Mouse (Mus musculus) midbrain, embryonic 14.5 days (tissue): ENCODE data around the gene Gm8947. TPM values are rescaled to one million over a fixed set of nuclear protein-coding genes. Genes with fewer than 3 reads are reported as not detected.
"Not testable (repeated sequence)": the region's sequence is repeated elsewhere in the genome, so short reads cannot be mapped to it uniquely, and the experiment has no call there.

Experiments
- ATAC-seq: fragments of 200-750 bp; cut with Nextera tagmentation; 2 replicates; pipeline ENCODE4 v1.8.0; 2017; ENCODE audit warnings: moderate number of reproducible peaks, moderate library complexity; ENCODE audit not compliant: low FRiP score, low TSS enrichment
- DNase-seq: peaks from one replicate; pipeline ENCODE4 v3.0.0-alpha.2; 2015
- H3K27ac ChIP-seq: fragments of 300-500 bp; sonication (generic); replicated peaks from 2 replicates; pipeline ENCODE4 v1.5.1; 2014; ENCODE audit warnings: mild to moderate bottlenecking, low read depth, low read length, moderate library complexity
- H3K27me3 ChIP-seq: fragments of 300-500 bp; sonication (generic); 2 replicates; pipeline ENCODE4 v1.6.1; 2014; ENCODE audit warnings: low read length, control low read depth, mixed read lengths; ENCODE audit not compliant: control insufficient read depth, insufficient read depth
- H3K36me3 ChIP-seq: fragments of 300-500 bp; sonication (generic); 2 replicates; pipeline ENCODE4 v1.6.1; 2014; ENCODE audit warnings: low read length, control low read depth; ENCODE audit not compliant: control insufficient read depth, insufficient read depth
- H3K4me1 ChIP-seq: fragments of 300-500 bp; sonication (generic); 2 replicates; pipeline ENCODE4 v1.6.1; 2014; ENCODE audit warnings: mild to moderate bottlenecking, antibody characterized with exemption, low read length, control low read depth; ENCODE audit not compliant: control insufficient read depth, insufficient read depth
- H3K4me2 ChIP-seq: fragments of 300-500 bp; sonication (generic); 2 replicates; pipeline ENCODE4 v1.6.1; 2014; ENCODE audit warnings: mild to moderate bottlenecking, low read length, moderate library complexity
- H3K4me3 ChIP-seq: fragments of 300-500 bp; sonication (generic); replicated peaks from 2 replicates; pipeline ENCODE4 v1.5.1; 2014; ENCODE audit warnings: low read depth, low read length
- H3K9ac ChIP-seq: fragments of 300-500 bp; sonication (generic); replicated peaks from 2 replicates; pipeline ENCODE4 v1.6.1; 2014; ENCODE audit warnings: mild to moderate bottlenecking, low read length, moderate library complexity
- H3K9me3 ChIP-seq: fragments of 300-500 bp; sonication (generic); 2 replicates; pipeline ENCODE4 v1.6.1; 2016; ENCODE audit warnings: low read length, control low read depth, mixed read lengths; ENCODE audit not compliant: control insufficient read depth
- WGBS: fragments of 180-500 bp; shearing (Covaris S2); extraction: QIAGEN DNeasy Blood & Tissue Kit; methylation state at CpG from one replicate; pipeline ENCODE4 v1.1.7; 2014; 5-methylcytosine and 5-hydroxymethylcytosine counted together
- polyA plus RNA-seq: library from polyadenylated mRNA; unstranded; fragments of >200 nt; fragmentation: Nextera tagmentation; extraction: Ambion mirVana; gene quantifications from 2 replicates; pipeline ENCODE4 v1.2.1, GENCODE M21; 2014

Gene Gm8947
- polyA plus RNA-seq, 1 experiment from 2014 or later: not detected

GRCm38 (mm10) chr1:151209824-151210355 is 17.7 kb downstream of the Gm8947 start, which contains the start of gene Gm47996:
Gm47996 (plus strand) TSS chr1:151210131.
- H3K36me3 ChIP-seq, H3K27me3 ChIP-seq, H3K4me2 ChIP-seq, ATAC-seq, H3K4me1 ChIP-seq, H3K27ac ChIP-seq, H3K9me3 ChIP-seq, H3K4me3 ChIP-seq, H3K9ac ChIP-seq, DNase-seq: not testable (repeated sequence)
- 93% methylated on average over 4 of the region's 8 CpGs for WGBS

- WGBS: 89% methylated on average over 5 of the region's 5 CpGs
- not testable (repeated sequence) for H3K9me3 ChIP-seq, H3K4me3 ChIP-seq, H3K4me1 ChIP-seq, ATAC-seq, H3K9ac ChIP-seq, H3K27me3 ChIP-seq, H3K27ac ChIP-seq, H3K36me3 ChIP-seq, H3K4me2 ChIP-seq, DNase-seq
These were observed 19.5 kb downstream of the Gm8947 start for GRCm38 (mm10) chr1:151211666-151212065.

- Histone ChIP-seq H3K4me1 (no peaks in the 10 kb centered on the region), H3K4me3 (no peak overlapping the region), H3K9me3 (no peaks in the 10 kb centered on the region), H3K27ac (no peak overlapping the region), H3K27me3 (no peaks in the 10 kb centered on the region), H3K4me2 (no peak overlapping the region), H3K9ac (no peak overlapping the region), H3K36me3 (no peaks in the 10 kb centered on the region)
- WGBS: 81% methylated on average over 2 of the region's 2 CpGs
- no peak for ATAC-seq
- DNase-seq: no peak
These were observed 22.7 kb downstream of the Gm8947 start for GRCm38 (mm10) chr1:151214862-151215261.

- DNase-seq: no peak
- Histone ChIP-seq H3K4me1 (no peaks in the 10 kb centered on the region), H3K27ac (no peak overlapping the region), H3K36me3 (no peaks in the 10 kb centered on the region), H3K27me3 (no peaks in the 10 kb centered on the region), H3K4me2 (no peak overlapping the region), H3K4me3 (no peak overlapping the region), H3K9me3 (no peaks in the 10 kb centered on the region), H3K9ac (no peak overlapping the region)
- WGBS: 79% methylated on average over 1 of the region's 1 CpGs
- ATAC-seq: no peak
These were observed 23.8 kb downstream of the Gm8947 start for GRCm38 (mm10) chr1:151215985-151216384.

GRCm38 (mm10) chr1:151216417-151216816 is 24.2 kb downstream of the Gm8947 start:
- no peak overlapping the region for H3K9ac ChIP-seq
- DNase-seq: no peak
- no peak overlapping the region for H3K4me3 ChIP-seq
- no peak overlapping the region for H3K27ac ChIP-seq
- H3K4me2 ChIP-seq: no peak overlapping the region
- no peak for ATAC-seq
- no peaks in the 10 kb centered on the region for H3K9me3 ChIP-seq
- no peaks in the 10 kb centered on the region for H3K36me3 ChIP-seq
- WGBS: 35% methylated on average over 3 of the region's 3 CpGs
- no peaks in the 10 kb centered on the region for H3K4me1 ChIP-seq
- no peaks in the 10 kb centered on the region for H3K27me3 ChIP-seq

- ATAC-seq: no peak
- H3K36me3 ChIP-seq: no peaks in the 10 kb centered on the region
- H3K9ac ChIP-seq: no peak overlapping the region
- H3K9me3 ChIP-seq: no peaks in the 10 kb centered on the region
- H3K4me1 ChIP-seq: no peaks in the 10 kb centered on the region
- no peaks in the 10 kb centered on the region for H3K27me3 ChIP-seq
- H3K27ac ChIP-seq: no peak overlapping the region
- no peak overlapping the region for H3K4me3 ChIP-seq
- DNase-seq: no peak
- H3K4me2 ChIP-seq: no peak overlapping the region
- 89% methylated on average over 5 of the region's 5 CpGs for WGBS
These were observed 26.9 kb downstream of the Gm8947 start for GRCm38 (mm10) chr1:151219045-151219444.

GRCm38 (mm10) chr1:151220098-151220497 is 27.9 kb downstream of the Gm8947 start:
- H3K4me2 ChIP-seq: no peak overlapping the region
- no peaks in the 10 kb centered on the region for H3K27me3 ChIP-seq
- no peak overlapping the region for H3K27ac ChIP-seq
- ATAC-seq (no peak), DNase-seq (no peak)
- WGBS: 65% methylated on average over 7 of the region's 7 CpGs
- no peaks in the 10 kb centered on the region for H3K4me1 ChIP-seq
- H3K4me3 ChIP-seq: no peak overlapping the region
- H3K9ac ChIP-seq: no peak overlapping the region
- no peaks in the 10 kb centered on the region for H3K9me3 ChIP-seq
- H3K36me3 ChIP-seq: no peaks in the 10 kb centered on the region

GRCm38 (mm10) chr1:151222561-151223267 is 30.5 kb downstream of the Gm8947 start:
- ATAC-seq (no peak), DNase-seq (no peak)
- H3K4me2 ChIP-seq: no peak overlapping the region
- H3K27me3 ChIP-seq: no peaks in the 10 kb centered on the region
- no peaks in the 10 kb centered on the region for H3K4me1 ChIP-seq
- WGBS: 89% methylated on average over 10 of the region's 10 CpGs
- H3K4me3 ChIP-seq: no peak overlapping the region
- H3K9ac ChIP-seq: no peak overlapping the region
- H3K9me3 ChIP-seq: no peaks in the 10 kb centered on the region
- no peaks in the 10 kb centered on the region for H3K36me3 ChIP-seq
- no peak overlapping the region for H3K27ac ChIP-seq

GRCm38 (mm10) chr1:151223377-151223776 is 31.2 kb downstream of the Gm8947 start:
- 94% methylated on average over 1 of the region's 1 CpGs for WGBS
- ATAC-seq: no peak
- Histone ChIP-seq H3K27ac (no peak overlapping the region), H3K27me3 (no peaks in the 10 kb centered on the region), H3K9ac (no peak overlapping the region), H3K36me3 (no peaks in the 10 kb centered on the region), H3K4me2 (no peak overlapping the region), H3K4me1 (no peaks in the 10 kb centered on the region), H3K9me3 (no peaks in the 10 kb centered on the region), H3K4me3 (no peak overlapping the region)
- DNase-seq: no peak
